Mouse (Mus musculus) limb, embryonic 14.5 days (tissue): ENCODE measurements around the gene Zfp326. TPM values are rescaled to one million over a fixed set of nuclear protein-coding genes. Genes with fewer than 3 reads are reported as not detected.
A peak's percentile ranks its signal among the peaks of the same experiment; 100 is the strongest.
"Not testable (repeated sequence)": the region's sequence is repeated elsewhere in the genome, so short reads cannot be mapped to it uniquely, and the experiment has no call there.

ENCODE experiments used
- ATAC-seq: fragments of 200-750 bp; cut with Nextera tagmentation; 2 replicates; pipeline ENCODE4 v1.8.0; 2017; ENCODE audit warnings: low read depth, moderate number of reproducible peaks, moderate TSS enrichment; ENCODE audit not compliant: low FRiP score
- DNase-seq: peaks from one replicate; pipeline ENCODE4 v3.0.0-alpha.2; 2015; ENCODE audit warnings: low spot score
- H3K27ac ChIP-seq: fragments of 300-500 bp; sonication (generic); replicated peaks from 2 replicates; pipeline ENCODE4 v1.5.1; 2014; ENCODE audit warnings: low read depth, mild to moderate bottlenecking, low read length, moderate library complexity, mixed read lengths
- H3K27me3 ChIP-seq: fragments of 300-500 bp; sonication (generic); 2 replicates; pipeline ENCODE4 v1.6.1; 2014; ENCODE audit warnings: low read length, mixed read lengths; ENCODE audit not compliant: control insufficient read depth, insufficient read depth
- H3K36me3 ChIP-seq: fragments of 300-500 bp; sonication (generic); 2 replicates; pipeline ENCODE4 v1.6.1; 2014; ENCODE audit warnings: mild to moderate bottlenecking, low read length, moderate library complexity, mixed read lengths; ENCODE audit not compliant: control insufficient read depth, insufficient read depth
- H3K4me1 ChIP-seq: fragments of 300-500 bp; sonication (generic); 2 replicates; pipeline ENCODE4 v1.6.1; 2014; ENCODE audit warnings: antibody characterized with exemption, low read length, mixed read lengths; ENCODE audit not compliant: control insufficient read depth, insufficient read depth
- H3K4me2 ChIP-seq: fragments of 300-500 bp; sonication (generic); replicated peaks from 2 replicates; pipeline ENCODE4 v1.6.1; 2014; ENCODE audit warnings: low read depth, mild to moderate bottlenecking, low read length, moderate library complexity; ENCODE audit not compliant: severe bottlenecking
- H3K4me3 ChIP-seq: fragments of 300-500 bp; sonication (generic); replicated peaks from 2 replicates; pipeline ENCODE4 v1.5.1; 2014; ENCODE audit warnings: low read length
- H3K9ac ChIP-seq: fragments of 300-500 bp; sonication (generic); 2 replicates; pipeline ENCODE4 v1.6.1; 2014; ENCODE audit warnings: mild to moderate bottlenecking, low read depth, low read length, moderate library complexity; ENCODE audit not compliant: severe bottlenecking
- H3K9me3 ChIP-seq: fragments of 300-500 bp; sonication (generic); 2 replicates; pipeline ENCODE4 v1.6.1; 2016; ENCODE audit warnings: low read length; ENCODE audit not compliant: control insufficient read depth
- POLR2A ChIP-seq: fragments of 200-500 bp; IDR thresholded peaks from 2 replicates; pipeline ENCODE4 v1.8.0; 2012; ENCODE audit warnings: inconsistent platforms, mild to moderate bottlenecking, moderate library complexity, borderline replicate concordance; ENCODE audit not compliant: insufficient read depth, insufficient read length; ENCODE audit errors: extremely low read depth
- WGBS: fragments of 180-500 bp; shearing (Covaris S2); extraction: QIAGEN DNeasy Blood & Tissue Kit; methylation state at CpG from one replicate; pipeline ENCODE4 v1.1.7; 2014; 5-methylcytosine and 5-hydroxymethylcytosine counted together
- polyA plus RNA-seq, 2 experiments: library from polyadenylated mRNA; depleted of rRNA in 1 of 2; stranded (reverse) in 1 of 2; unstranded in 1 of 2; fragments of >200 nt; fragmentation: Nextera tagmentation in 1 of 2; extraction: Ambion mirVana in 1 of 2; gene quantifications; 2 replicates each; pipeline versions ENCODE4 v1.2.1 to v1.2.3; 2012 to 2014

The Zfp326 gene
- polyA plus RNA-seq, 2 experiments, result 32.5 to 56.5 TPM

- no peak overlapping the region for H3K27ac ChIP-seq
- no peak overlapping the region for H3K4me2 ChIP-seq
- H3K36me3 ChIP-seq, result no peaks in the 10 kb centered on the region
- no peak overlapping the region for H3K9ac ChIP-seq
- no peaks in the 10 kb centered on the region for H3K9me3 ChIP-seq
- H3K4me1 ChIP-seq, result 0 out of 2 replicates have a peak, but pooled peaks cover 3% of the 10 kb centered on the region
- no peak for TF ChIP-seq POLR2A
- DNase-seq (peak; percentile 19), ATAC-seq (no peak)
- H3K4me3 ChIP-seq, result no peak overlapping the region
- 65% methylated on average over 8 of the region's 8 CpGs for WGBS
- no peaks in the 10 kb centered on the region for H3K27me3 ChIP-seq
Measured at GRCm38 (mm10) chr5:105858754-105859694, 17.3 kb upstream of the Zfp326 start.

GRCm38 (mm10) chr5:105859716-105860460, 16.5 kb upstream of the Zfp326 start:
- DNase-seq, result no peak
- H3K27ac ChIP-seq, result no peak overlapping the region
- 0 out of 2 replicates have a peak, but pooled peaks cover 3% of the 10 kb centered on the region for H3K4me1 ChIP-seq
- H3K36me3 ChIP-seq, result no peaks in the 10 kb centered on the region
- WGBS, result 34% methylated on average over 11 of the region's 11 CpGs
- no peaks in the 10 kb centered on the region for H3K9me3 ChIP-seq
- H3K9ac ChIP-seq, result no peak overlapping the region
- H3K4me3 ChIP-seq, result no peak overlapping the region
- no peak for TF ChIP-seq POLR2A
- no peak overlapping the region for H3K4me2 ChIP-seq
- H3K27me3 ChIP-seq, result no peaks in the 10 kb centered on the region
- ATAC-seq, result no peak

GRCm38 (mm10) chr5:105860461-105860835, 15.9 kb upstream of the Zfp326 start:
- WGBS, result 82% methylated on average over 10 of the region's 10 CpGs
- no peaks in the 10 kb centered on the region for H3K27me3 ChIP-seq
- no peak overlapping the region for H3K9ac ChIP-seq
- ATAC-seq (no peak), DNase-seq (no peak)
- no peaks in the 10 kb centered on the region for H3K9me3 ChIP-seq
- H3K4me2 ChIP-seq, result no peak overlapping the region
- no peak overlapping the region for H3K27ac ChIP-seq
- no peak for TF ChIP-seq POLR2A
- H3K4me3 ChIP-seq, result no peak overlapping the region
- H3K36me3 ChIP-seq, result no peaks in the 10 kb centered on the region
- H3K4me1 ChIP-seq, result 0 out of 2 replicates have a peak, but pooled peaks cover 3% of the 10 kb centered on the region

- DNase-seq (no peak), ATAC-seq (no peak)
- Histone ChIP-seq H3K27me3 (no peaks in the 10 kb centered on the region), H3K36me3 (no peaks in the 10 kb centered on the region), H3K27ac (no peak overlapping the region), H3K4me3 (no peak overlapping the region), H3K9me3 (no peaks in the 10 kb centered on the region), H3K9ac (no peak overlapping the region), H3K4me2 (no peak overlapping the region), H3K4me1 (0 out of 2 replicates have a peak, but pooled peaks cover 3% of the 10 kb centered on the region)
- no peak for TF ChIP-seq POLR2A
- WGBS, result 89% methylated on average over 5 of the region's 5 CpGs
Measured at GRCm38 (mm10) chr5:105861616-105862015, 14.7 kb upstream of the Zfp326 start.

GRCm38 (mm10) chr5:105865110-105865628, 11.2 kb upstream of the Zfp326 start:
- H3K36me3 ChIP-seq, H3K9me3 ChIP-seq, H3K27ac ChIP-seq, ATAC-seq, H3K4me3 ChIP-seq, H3K27me3 ChIP-seq, H3K4me1 ChIP-seq, DNase-seq, H3K9ac ChIP-seq, H3K4me2 ChIP-seq: not testable (repeated sequence)
- WGBS, result 64% methylated on average over 5 of the region's 5 CpGs
